Mouse (Mus musculus): ENCODE measurements around the gene Emc1.
A peak's percentile ranks its signal among the peaks of the same experiment; 100 is the strongest.

Emc1 gene

GRCm38 (mm10) chr4:139351931-139352711 is at the start of gene Emc1, which contains the start of the genes Mrto4 and Ubr4:
Gene Emc1 (plus strand): TSS chr4:139352587.
Gene Mrto4 (minus strand): TSS chr4:139352576.
Gene Ubr4 (plus strand): TSS chr4:139352609.
- DNase-seq (ENCODE audit: low read depth, low spot score): peak; percentile 46

DNA sequence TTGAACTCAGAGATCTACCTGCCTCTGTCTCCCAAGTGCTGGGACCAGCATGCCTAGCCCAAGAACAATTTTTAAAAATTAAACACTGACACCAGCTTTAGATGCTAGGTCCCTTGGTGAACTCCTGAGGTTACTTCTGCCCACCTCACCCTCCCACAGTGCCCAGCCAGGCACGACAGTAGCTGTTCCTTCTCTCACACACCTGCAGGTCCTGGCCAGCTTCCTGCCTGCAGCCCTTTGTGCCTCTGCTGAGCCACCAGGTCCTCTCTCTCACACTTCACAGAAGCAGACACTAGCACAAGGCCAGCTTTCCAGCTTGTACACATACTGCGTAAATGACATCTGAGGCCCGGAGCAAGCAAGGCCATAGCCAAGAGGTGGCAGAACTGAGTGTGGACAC is 46.9 kb upstream of the Emc1 start:
- no peak for DNase-seq (ENCODE audit: low read depth, low spot score)

- no peak for DNase-seq (ENCODE audit: low read depth, low spot score)
Observed at GRCm38 (mm10) chr4:139307916-139308315, 44.5 kb upstream of the Emc1 start.

GRCm38 (mm10) chr4:139309651-139310050 is 42.7 kb upstream of the Emc1 start:
- DNase-seq (ENCODE audit: low read depth, low spot score): no peak

GRCm38 (mm10) chr4:139310171-139310898 is 42.1 kb upstream of the Emc1 start, which contains the start of the genes Pqlc2 and Akr7a5:
Gene Pqlc2 (minus strand): TSS chr4:139310708.
Gene Akr7a5 (plus strand): TSS chr4:139310744.
- peak; percentile 81 for DNase-seq (ENCODE audit: low read depth, low spot score)

GRCm38 (mm10) chr4:139310899-139311701 is 41.3 kb upstream of the Emc1 start:
- DNase-seq (ENCODE audit: low read depth, low spot score): no peak

DNA sequence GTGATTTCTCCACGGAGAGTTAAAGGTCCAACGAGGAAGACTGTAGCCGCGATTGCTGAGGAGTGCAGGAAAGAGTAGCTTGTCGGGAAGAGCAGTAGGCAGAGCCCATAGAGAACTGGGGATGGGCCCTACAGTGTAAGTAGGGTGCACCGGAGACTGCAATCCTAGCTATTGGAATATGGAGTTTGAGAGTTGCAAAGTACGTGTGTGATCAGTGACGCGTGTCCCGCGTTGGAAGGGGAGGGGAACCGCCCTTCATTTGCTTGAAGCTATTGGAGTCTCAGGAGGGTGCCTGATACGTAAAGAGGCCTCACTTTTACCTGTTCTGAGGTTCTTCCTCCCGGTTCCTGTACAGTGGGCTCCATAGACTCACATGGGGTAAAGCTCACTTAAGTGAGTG is 40.7 kb upstream of the Emc1 start:
- DNase-seq (ENCODE audit: low read depth, low spot score): no peak

DNA sequence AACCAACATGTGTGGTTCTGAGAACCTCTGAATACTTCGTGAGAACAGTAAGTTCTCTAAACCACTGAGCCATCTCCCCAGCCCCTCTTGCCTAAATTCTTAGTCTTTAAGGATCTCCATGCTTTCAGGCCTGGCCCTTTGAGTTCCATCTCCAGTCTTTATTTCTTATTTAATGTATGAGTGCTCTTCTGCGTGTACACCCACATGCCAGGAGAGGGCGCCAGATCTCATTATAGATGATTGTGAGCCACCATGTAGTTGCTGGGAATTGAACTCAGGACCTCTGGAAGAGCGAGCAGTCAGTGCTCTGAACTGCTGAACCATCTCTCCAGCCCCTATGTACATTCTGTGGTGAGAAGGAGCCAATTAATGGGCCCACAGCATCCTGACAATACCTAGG is 39.8 kb upstream of the Emc1 start:
- no peak for DNase-seq (ENCODE audit: low read depth, low spot score)

- no peak for DNase-seq (ENCODE audit: low read depth, low spot score)
Observed at GRCm38 (mm10) chr4:139318449-139318848, 33.9 kb upstream of the Emc1 start.

GRCm38 (mm10) chr4:139319740-139320139 is 32.6 kb upstream of the Emc1 start:
- DNase-seq (ENCODE audit: low read depth, low spot score): no peak

- peak; percentile 90 for DNase-seq (ENCODE audit: low read depth, low spot score)
Observed at GRCm38 (mm10) chr4:139330605-139331004, 21.8 kb upstream of the Emc1 start.

- no peak for DNase-seq (ENCODE audit: low read depth, low spot score)
Observed at GRCm38 (mm10) chr4:139334631-139335295, 17.6 kb upstream of the Emc1 start.

- no peak for DNase-seq (ENCODE audit: low read depth, low spot score)
Observed at GRCm38 (mm10) chr4:139335507-139335906, 16.9 kb upstream of the Emc1 start.

DNA sequence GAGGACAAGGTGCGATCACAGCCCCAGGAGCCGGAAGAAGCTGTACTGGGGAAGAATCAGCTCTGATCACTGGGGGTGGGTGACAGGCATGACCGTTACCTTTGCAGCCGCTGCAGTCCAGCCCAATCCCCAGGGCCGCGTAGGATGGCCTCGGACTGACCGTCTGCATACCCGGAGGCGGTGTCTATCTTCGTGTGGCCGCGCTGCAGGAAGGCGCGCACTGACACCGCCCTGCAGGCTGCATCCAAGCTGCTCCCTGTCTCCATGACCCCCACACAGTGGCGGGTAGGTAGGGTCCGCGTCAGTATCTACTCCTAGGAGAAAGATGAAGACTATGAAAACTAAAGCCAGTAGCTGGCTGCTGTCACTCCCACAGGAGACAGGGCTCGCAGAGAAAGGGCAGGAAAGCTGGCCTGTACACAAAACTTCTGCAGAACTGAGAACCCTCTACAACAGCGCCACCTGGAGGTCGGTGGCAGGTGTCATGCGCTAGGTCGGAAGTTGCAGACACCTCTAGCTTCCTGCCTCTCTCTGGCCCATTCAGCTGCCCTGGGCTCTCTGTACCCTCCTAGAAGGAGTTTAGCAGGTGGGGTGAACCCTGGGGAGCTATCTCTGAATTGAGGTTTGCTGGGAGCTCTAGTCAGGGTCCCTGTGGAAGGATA is 15.4 kb upstream of the Emc1 start:
- DNase-seq (ENCODE audit: low read depth, low spot score): peak; percentile 80

DNA sequence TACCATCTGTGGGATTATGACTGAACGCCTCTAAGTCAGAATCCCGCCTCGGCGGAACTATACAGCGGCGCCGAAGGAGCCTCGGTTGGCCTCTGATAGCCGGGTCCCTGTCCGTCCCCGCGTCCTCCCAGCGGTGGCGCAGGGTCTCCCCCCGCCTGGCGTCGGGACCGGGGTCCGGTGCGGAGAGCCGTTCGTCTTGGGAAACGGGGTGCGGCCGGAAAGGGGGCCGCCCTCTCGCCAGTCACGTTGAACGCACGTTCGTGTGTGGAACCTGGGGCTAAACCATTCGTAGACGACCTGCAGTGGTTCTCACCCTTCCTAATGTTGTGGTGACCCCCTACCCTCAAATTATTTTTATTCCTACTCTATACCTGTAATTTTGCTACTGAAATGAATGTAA is 14.2 kb upstream of the Emc1 start:
- no peak for DNase-seq (ENCODE audit: low read depth, low spot score)

GRCm38 (mm10) chr4:139340835-139341234 is 11.6 kb upstream of the Emc1 start:
- no peak for DNase-seq (ENCODE audit: low read depth, low spot score)

- no peak for DNase-seq (ENCODE audit: low read depth, low spot score)
Observed at GRCm38 (mm10) chr4:139341556-139342233, 10.7 kb upstream of the Emc1 start.

- no peak for DNase-seq (ENCODE audit: low read depth, low spot score)
Observed at GRCm38 (mm10) chr4:139343718-139344117, 8.7 kb upstream of the Emc1 start.

GRCm38 (mm10) chr4:139345416-139346019 is 6.9 kb upstream of the Emc1 start:
- no peak for DNase-seq (ENCODE audit: low read depth, low spot score)

GRCm38 (mm10) chr4:139352832-139353231 is 445 bp downstream of the Emc1 start:
- no peak for DNase-seq (ENCODE audit: low read depth, low spot score)
